Mouse (Mus musculus) kidney, postnatal 25 days (tissue): ENCODE measurements at regions not wholly inside any gene's neighbourhood (a gene's known extent, or its start where the extent isn't known, plus 50 kb on each side); places are given as distances from the start of the nearest gene placed in this dataset.

Experiments used
- DNase-seq, 2 experiments: peaks; one replicate each; pipeline ENCODE4 v3.0.0; 2021; ENCODE audit warnings: mixed read lengths in 2 of 2

- DNase-seq = no peak
These were observed 59.7 kb upstream of the Tbx20 start for GRCm38 (mm10) chr9:24833766-24834165.

- no peak for DNase-seq
These were observed 74.1 kb upstream of the Tbx20 start for GRCm38 (mm10) chr9:24848210-24848609.

- no peak for DNase-seq
These were observed 85.4 kb upstream of the Tbx20 start for GRCm38 (mm10) chr9:24859459-24859858.

- no peak for DNase-seq
These were observed 92.5 kb upstream of the Tbx20 start for GRCm38 (mm10) chr9:24866390-24867173.

GRCm38 (mm10) chr9:24868746-24869145 is 94.6 kb upstream of the Tbx20 start:
- no peak for DNase-seq

DNA sequence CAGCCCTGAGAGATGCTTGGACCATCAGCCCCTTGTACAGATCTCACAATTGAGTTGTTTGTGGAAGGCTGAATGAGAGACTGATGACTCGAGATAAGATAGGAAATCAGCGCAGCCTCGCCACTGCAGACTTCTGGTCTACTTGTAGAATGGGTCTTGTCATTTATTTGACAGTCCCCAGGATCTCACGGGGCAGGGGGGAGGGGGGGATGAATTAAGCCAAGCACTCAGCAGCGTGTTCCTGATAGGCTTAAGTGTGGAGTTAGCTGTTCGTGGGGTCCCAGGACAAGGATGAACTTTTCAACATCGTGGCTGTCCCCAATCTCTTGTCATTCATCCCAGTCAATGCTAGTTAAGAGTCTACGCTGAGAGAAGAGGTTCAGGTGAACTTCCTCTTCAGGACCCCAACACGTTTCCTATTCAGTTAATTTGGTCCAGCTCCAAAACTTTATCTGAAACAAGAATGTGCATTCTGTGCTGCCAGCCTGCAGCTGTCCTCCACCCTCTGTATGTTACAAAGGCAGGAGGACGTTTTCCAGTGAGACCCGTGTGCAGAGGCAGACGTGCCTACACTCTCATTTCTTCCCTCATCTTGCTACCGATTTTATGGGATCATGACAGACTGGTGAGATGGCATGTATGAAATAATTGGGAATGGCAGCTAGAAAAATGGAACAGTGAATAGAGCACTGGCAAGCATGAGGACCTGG is 100.5 kb upstream of the Tbx20 start:
- no peak for DNase-seq

- no peak for DNase-seq
These were observed 104.5 kb upstream of the Tbx20 start for GRCm38 (mm10) chr9:24878384-24879174.

- DNase-seq = no peak
These were observed 105.6 kb upstream of the Tbx20 start for GRCm38 (mm10) chr9:24879662-24880061.

DNA sequence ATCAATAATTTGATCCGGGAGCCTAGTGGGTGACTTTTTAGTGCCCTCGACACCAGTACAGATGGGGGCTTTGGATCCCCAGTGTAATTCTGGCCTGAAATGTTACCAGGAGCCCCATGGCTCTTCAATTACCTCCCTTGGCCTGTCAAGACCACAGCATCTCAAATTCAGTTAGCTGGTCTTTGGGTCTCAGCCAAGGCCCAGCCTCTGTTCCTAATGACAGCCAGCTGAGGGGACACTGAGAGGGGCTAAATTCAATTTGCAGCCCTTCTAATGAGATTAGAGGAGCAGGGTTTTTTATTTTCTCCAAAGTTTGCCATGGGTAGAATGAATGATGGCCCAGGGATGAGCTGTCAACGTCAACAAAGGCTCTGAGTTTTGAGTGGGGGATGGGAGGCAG is 109.9 kb upstream of the Tbx20 start:
- DNase-seq = no peak

DNA sequence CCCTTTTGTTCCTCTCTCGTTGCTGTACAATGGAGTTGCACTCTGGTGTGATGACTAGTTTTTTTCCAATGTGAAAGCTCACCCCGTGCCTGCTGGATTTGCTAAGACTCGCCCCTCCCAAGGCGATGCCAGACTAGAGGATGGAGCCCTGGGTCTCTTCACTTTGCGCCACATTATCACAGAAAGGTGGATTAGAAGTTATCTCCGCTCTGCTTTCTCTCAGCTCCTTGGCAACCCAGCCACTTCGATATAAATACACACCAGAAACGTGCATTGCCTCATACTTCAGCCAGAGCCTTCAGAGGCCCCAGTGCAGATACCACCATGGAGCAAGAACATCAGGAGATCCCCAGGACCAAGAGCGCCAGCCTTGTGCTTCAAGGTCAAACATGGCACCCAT is 114.2 kb upstream of the Tbx20 start:
- DNase-seq = no peak

GRCm38 (mm10) chr9:24896498-24897261 is 122.6 kb upstream of the Tbx20 start:
- DNase-seq = no peak

- no peak for DNase-seq
These were observed 125.3 kb upstream of the Tbx20 start for GRCm38 (mm10) chr9:24899206-24899928.

DNA sequence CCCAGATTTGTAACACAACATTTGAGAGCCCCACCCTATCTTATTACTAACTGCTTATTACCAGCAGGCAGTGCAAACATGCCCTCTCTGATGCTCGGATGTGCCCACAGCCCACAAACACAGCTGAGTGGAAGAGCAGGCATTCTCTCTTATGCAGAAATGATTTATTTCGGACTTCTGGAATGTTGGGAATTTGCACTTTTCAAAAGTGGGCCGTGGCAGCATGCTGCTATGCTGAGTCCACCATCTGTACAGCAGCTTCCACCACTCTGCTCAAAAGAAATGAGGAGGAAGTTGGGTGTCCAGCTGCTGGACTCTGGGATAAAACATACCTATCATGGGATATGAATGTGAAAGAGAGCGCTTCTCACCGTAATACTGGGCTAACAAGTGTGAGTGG is 129.6 kb upstream of the Tbx20 start:
- no peak for DNase-seq

DNA sequence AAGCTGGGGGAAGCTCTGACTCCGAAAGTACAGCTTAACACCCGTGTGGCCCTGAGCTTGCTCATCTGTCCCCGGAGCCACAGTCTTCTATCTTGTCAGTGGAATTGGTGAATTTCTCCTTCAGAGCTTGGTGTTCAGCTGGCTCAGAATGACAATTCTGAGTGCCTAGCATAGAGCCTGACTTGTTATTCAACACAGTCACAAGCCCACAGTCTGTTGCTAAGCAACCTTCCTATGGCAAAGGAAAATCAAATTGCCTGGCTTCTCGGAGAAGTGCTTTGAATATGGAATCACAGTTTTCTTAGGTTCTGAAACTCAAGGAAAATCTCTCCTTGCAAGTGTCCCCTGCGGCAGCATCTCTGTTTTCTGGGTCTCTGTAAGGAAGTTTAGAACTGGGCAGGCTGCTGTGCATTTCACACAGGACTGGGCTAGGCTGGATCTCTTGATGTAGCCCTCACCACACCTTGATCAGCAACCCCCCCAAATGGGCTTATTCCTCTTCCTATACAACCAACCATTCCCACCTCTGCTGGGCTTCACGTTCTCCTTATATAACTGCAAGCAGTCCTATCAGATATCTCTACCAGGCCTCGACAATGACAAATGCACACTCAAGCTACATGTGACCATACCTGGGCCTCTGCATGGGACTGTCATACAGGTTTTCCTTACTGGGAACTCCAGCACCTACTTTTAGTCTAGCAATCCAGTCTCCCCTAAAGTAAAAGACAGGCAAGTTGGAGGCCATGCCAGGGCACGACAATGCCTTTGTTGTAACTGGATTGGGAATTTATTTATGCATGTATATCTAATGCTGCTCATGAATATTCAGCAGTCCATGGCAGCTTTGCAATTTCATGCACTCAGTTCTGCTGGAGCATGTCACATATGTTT is 135.2 kb upstream of the Tbx20 start:
- DNase-seq = no peak

- DNase-seq = no peak
These were observed 136.6 kb upstream of the Tbx20 start for GRCm38 (mm10) chr9:24910738-24911137.

DNA sequence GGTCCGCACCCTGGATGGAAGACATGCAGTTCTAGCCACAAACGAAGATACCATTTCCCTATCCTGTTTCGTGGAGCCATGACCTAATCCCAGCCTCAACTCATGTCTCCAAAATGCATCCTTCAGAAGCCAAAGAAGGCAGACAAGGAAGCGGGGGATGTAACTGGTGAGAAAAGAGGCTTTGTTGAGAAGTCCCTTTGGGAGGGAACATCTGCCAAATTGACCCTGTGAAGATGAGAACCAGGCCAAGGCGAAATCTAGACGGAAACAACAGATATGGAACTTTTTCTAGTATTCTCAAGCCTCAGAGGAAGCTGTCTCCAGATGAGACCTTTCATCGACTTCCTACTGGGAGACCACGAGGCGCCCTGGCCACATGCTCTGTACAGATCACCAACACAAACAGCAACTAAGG is 145.9 kb upstream of the Tbx20 start:
- no peak for DNase-seq

DNA sequence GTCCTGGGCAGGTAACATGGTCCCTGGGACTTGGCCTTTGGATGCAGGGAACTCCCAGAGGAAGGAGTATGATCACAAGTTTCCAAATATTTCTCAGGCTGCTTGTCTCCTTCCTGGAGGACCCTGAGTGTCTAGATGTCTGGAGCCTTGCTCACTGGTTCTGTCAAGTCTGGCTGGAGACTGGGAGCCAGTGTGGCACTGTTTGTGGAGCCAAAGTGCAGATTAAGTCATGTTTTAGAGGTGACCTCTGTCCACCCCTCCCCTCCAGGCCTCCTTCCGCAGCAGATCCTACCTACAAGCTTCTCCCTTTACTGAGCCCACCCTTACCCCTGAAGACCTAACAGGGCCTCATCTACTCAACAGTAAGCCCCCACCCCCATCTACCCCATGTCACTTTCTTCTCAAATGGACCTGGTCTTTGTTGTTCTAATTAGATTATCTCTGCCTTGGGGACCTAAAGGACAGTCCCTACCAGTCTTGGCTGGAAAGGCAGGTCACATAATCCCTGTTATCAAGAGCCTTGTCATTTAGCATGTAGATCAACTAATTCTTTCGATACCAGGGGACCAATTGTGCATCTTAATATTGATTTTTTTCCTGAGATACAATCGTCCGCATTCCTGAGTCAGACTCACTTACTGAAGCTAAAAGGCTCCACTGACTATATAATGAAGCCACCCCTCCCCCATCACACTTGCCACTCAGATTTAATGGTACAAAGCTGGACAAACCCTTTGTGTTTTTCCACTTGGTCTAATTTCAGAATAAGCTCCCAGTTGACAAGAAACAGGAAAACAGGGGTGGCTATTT is 148.2 kb upstream of the Tbx20 start:
- DNase-seq = no peak

DNA sequence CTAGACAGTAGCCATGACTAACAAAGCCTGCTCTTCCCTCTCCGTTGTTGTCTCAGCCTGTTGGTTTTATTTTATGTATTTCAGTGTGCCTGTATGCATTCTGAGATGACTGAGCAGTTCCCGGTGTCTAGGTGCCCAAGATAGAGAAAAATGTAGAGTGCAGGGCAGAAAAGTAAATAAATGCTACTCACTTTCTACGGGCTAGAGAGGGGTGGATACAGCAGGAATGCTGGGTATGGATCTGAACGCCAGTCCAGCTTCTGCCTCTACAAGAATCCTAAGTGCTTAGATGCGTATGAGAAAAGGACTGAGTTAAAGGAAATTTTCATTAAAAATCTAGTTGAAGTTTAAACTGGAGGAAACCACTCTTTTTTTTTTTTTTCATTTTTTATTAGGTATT is 149.4 kb upstream of the Tbx20 start:
- no peak for DNase-seq

DNA sequence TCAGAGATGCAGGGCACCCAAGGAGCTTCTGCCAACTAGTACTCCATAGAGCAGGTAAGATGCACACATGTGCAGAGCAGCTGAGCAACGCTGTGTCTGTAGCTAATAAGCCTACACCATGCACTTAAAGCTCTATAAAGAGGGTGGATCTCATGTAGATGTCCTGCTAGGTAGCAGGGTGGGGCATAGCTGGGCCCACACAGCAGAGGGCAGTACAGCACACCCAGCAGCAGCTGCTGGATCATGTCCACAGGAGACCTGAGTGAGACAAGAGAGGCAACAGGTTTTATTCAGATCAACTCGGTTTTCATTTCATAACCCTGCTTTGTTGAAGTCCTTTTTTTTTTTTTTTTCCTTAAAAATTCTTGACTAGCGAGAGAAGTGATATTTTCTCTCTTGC is 151.5 kb upstream of the Gm10181 start:
- DNase-seq = peak in 1 of 2 experiments; percentile 4

DNA sequence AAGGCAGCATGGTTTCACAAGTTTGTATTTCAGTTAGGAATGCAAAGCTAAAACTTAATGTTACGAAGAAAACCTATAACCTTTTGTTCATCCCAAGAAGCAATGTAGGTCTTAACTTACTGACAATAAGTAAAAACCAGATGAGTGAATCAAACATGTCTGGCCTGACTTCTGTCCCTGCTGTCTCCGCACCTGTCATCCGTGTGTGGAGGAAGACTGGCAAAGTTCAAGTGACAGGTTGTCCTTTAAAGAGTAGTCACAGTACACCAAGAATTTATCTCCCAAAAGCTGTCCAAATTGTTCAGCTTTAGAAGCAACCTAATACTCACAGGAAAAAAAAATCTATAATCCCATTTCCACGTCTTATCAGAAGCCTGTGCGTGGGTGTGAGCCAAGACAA is 146.3 kb upstream of the Gm10181 start:
- DNase-seq = no peak
